Mouse (Mus musculus) forebrain, postnatal 0 days (tissue): ENCODE results near the gene Smagp. TPM values are rescaled to one million over a fixed set of nuclear protein-coding genes. Genes with fewer than 3 reads are reported as not detected.

Experiments used
- ATAC-seq: fragments of 200-750 bp; cut with Nextera tagmentation; 2 replicates; pipeline ENCODE4 v1.8.0; 2017; ENCODE audit warnings: mild to moderate bottlenecking, moderate library complexity
- DNase-seq: peaks from one replicate; pipeline ENCODE4 v3.0.0-alpha.2; 2015
- H3K27ac ChIP-seq: fragments of 300-500 bp; sonication (generic); 2 replicates; pipeline ENCODE4 v1.5.1; 2014; ENCODE audit warnings: low read depth, mild to moderate bottlenecking, antibody characterized with exemption, low read length, moderate library complexity, mixed read lengths
- H3K27me3 ChIP-seq: fragments of 300-500 bp; sonication (generic); 2 replicates; pipeline ENCODE4 v1.6.1; 2014; ENCODE audit warnings: mild to moderate bottlenecking, low read length, mixed read lengths; ENCODE audit not compliant: insufficient read depth
- H3K36me3 ChIP-seq: fragments of 300-500 bp; sonication (generic); 2 replicates; pipeline ENCODE4 v1.6.1; 2014; ENCODE audit warnings: mild to moderate bottlenecking, moderate library complexity; ENCODE audit not compliant: insufficient read depth
- H3K4me1 ChIP-seq: fragments of 300-500 bp; sonication (generic); 2 replicates; pipeline ENCODE4 v1.6.1; 2014; ENCODE audit warnings: antibody characterized with exemption; ENCODE audit not compliant: insufficient read depth
- H3K4me2 ChIP-seq: fragments of 300-500 bp; sonication (generic); 2 replicates; pipeline ENCODE4 v1.6.1; 2014; ENCODE audit warnings: low read depth, mild to moderate bottlenecking, moderate library complexity
- H3K4me3 ChIP-seq: fragments of 300-500 bp; sonication (generic); 2 replicates; pipeline ENCODE4 v1.5.1; 2014; ENCODE audit warnings: low read depth, low read length, mixed read lengths
- H3K9ac ChIP-seq: fragments of 300-500 bp; sonication (generic); 2 replicates; pipeline ENCODE4 v1.6.1; 2014; ENCODE audit warnings: mild to moderate bottlenecking
- H3K9me3 ChIP-seq: fragments of 300-500 bp; sonication (generic); 2 replicates; pipeline ENCODE4 v1.6.1; 2016; ENCODE audit warnings: low read length
- CTCF ChIP-seq: sonication (generic); IDR thresholded peaks from 2 replicates; pipeline ENCODE4 v1.5.1; 2016; ENCODE audit warnings: antibody characterized with exemption, control low read depth, low read depth
- WGBS: fragments of 180-500 bp; shearing (Covaris S2); extraction: QIAGEN DNeasy Blood & Tissue Kit; methylation state at CpG from one replicate; pipeline ENCODE4 v1.1.7; 2014; 5-methylcytosine and 5-hydroxymethylcytosine counted together
- polyA plus RNA-seq: library from polyadenylated mRNA; unstranded; fragments of >200 nt; fragmentation: Nextera tagmentation; extraction: Ambion mirVana; gene quantifications from 2 replicates; pipeline ENCODE4 v1.2.1, GENCODE M21; 2015
- total RNA-seq: library from RNA; depleted of rRNA; stranded (reverse); fragments of >200 nt; gene quantifications from 2 replicates; pipeline ENCODE4 v1.2.3, GENCODE M21; 2014

The Smagp gene
- total and polyA plus RNA-seq, 2 experiments from 2014 or later = 3.9 to 6.2 TPM

GRCm38 (mm10) chr15:100651610-100652009 lies 14.9 kb upstream of the Smagp start:
- TF ChIP-seq CTCF = no peak
- ATAC-seq (no peak), DNase-seq (no peak)
- Histone ChIP-seq H3K27me3 (no peaks in the 10 kb centered on the region), H3K4me1 (no peaks in the 10 kb centered on the region), H3K9ac (no peak overlapping the region), H3K4me2 (no peak overlapping the region), H3K4me3 (no peak overlapping the region), H3K36me3 (no peaks in the 10 kb centered on the region), H3K9me3 (no peaks in the 10 kb centered on the region), H3K27ac (no peak overlapping the region)
- WGBS = 89% methylated on average over 9 of the region's 9 CpGs

GRCm38 (mm10) chr15:100650111-100650510 lies 13.4 kb upstream of the Smagp start:
- ATAC-seq = no peak
- no peak for DNase-seq
- Histone ChIP-seq H3K27ac (no peak overlapping the region), H3K4me3 (no peak overlapping the region), H3K4me2 (no peak overlapping the region), H3K27me3 (no peaks in the 10 kb centered on the region), H3K9me3 (no peaks in the 10 kb centered on the region), H3K9ac (no peak overlapping the region), H3K4me1 (no peaks in the 10 kb centered on the region), H3K36me3 (no peaks in the 10 kb centered on the region)
- no peak for TF ChIP-seq CTCF
- 83% methylated on average over 10 of the region's 10 CpGs for WGBS

- Histone ChIP-seq H3K4me1 (no peaks in the 10 kb centered on the region), H3K9me3 (no peaks in the 10 kb centered on the region), H3K27ac (no peak overlapping the region), H3K4me3 (no peak overlapping the region), H3K27me3 (no peaks in the 10 kb centered on the region), H3K4me2 (no peak overlapping the region), H3K9ac (no peak overlapping the region), H3K36me3 (no peaks in the 10 kb centered on the region)
- DNase-seq (no peak), ATAC-seq (no peak)
- no peak for TF ChIP-seq CTCF
- 74% methylated on average over 6 of the region's 6 CpGs for WGBS
Observed at GRCm38 (mm10) chr15:100646161-100646560, 9.4 kb upstream of the Smagp start.

GRCm38 (mm10) chr15:100642451-100642850 lies 5.7 kb upstream of the Smagp start:
- Histone ChIP-seq H3K4me2 (no peak overlapping the region), H3K9me3 (no peaks in the 10 kb centered on the region), H3K36me3 (no peaks in the 10 kb centered on the region), H3K4me1 (no peaks in the 10 kb centered on the region), H3K4me3 (no peak overlapping the region), H3K27ac (no peak overlapping the region), H3K27me3 (peaks cover 7% of the 10 kb centered on the region), H3K9ac (no peak overlapping the region)
- no peak for DNase-seq
- no peak for TF ChIP-seq CTCF
- WGBS = 95% methylated on average over 7 of the region's 7 CpGs
- no peak for ATAC-seq

- Histone ChIP-seq H3K4me1 (no peaks in the 10 kb centered on the region), H3K4me3 (no peak overlapping the region), H3K27me3 (peaks cover 18% of the 10 kb centered on the region), H3K9ac (no peak overlapping the region), H3K9me3 (no peaks in the 10 kb centered on the region), H3K4me2 (no peak overlapping the region), H3K36me3 (no peaks in the 10 kb centered on the region), H3K27ac (no peak overlapping the region)
- ATAC-seq = no peak
- TF ChIP-seq CTCF = no peak
- no peak for DNase-seq
- 69% methylated on average over 16 of the region's 16 CpGs for WGBS
Observed at GRCm38 (mm10) chr15:100641226-100641810, 4.6 kb upstream of the Smagp start.

- TF ChIP-seq CTCF = no peak
- no peak overlapping the region for H3K9ac ChIP-seq
- no peak overlapping the region for H3K27ac ChIP-seq
- 74% methylated on average over 16 of the region's 16 CpGs for WGBS
- H3K9me3 ChIP-seq = no peaks in the 10 kb centered on the region
- no peaks in the 10 kb centered on the region for H3K4me1 ChIP-seq
- no peak for ATAC-seq
- no peak overlapping the region for H3K4me3 ChIP-seq
- H3K36me3 ChIP-seq = no peaks in the 10 kb centered on the region
- no peak for DNase-seq
- no peak overlapping the region for H3K4me2 ChIP-seq
- peaks cover 30% of the 10 kb centered on the region for H3K27me3 ChIP-seq
Observed at GRCm38 (mm10) chr15:100639972-100640750, 3.4 kb upstream of the Smagp start.

GRCm38 (mm10) chr15:100637661-100638060 lies 921 bp upstream of the Smagp start:
- Histone ChIP-seq H3K4me1 (no peaks in the 10 kb centered on the region), H3K27ac (no peak overlapping the region), H3K27me3 (peaks cover 41% of the 10 kb centered on the region), H3K4me3 (no peak overlapping the region), H3K9me3 (no peaks in the 10 kb centered on the region), H3K9ac (no peak overlapping the region), H3K4me2 (no peak overlapping the region), H3K36me3 (no peaks in the 10 kb centered on the region)
- WGBS = 18% methylated on average over 6 of the region's 6 CpGs
- ATAC-seq = no peak
- TF ChIP-seq CTCF = peak; percentile 28; the same call in 1 of the 2 replicates
- no peak for DNase-seq
